Mouse (Mus musculus): ENCODE results near the gene Mcm10. TPM values are rescaled to one million over a fixed set of nuclear protein-coding genes. Genes with fewer than 3 reads are reported as not detected.

The Mcm10 gene
- polyA plus RNA-seq, 1 experiment from 2014 or later, result 52.3 TPM

- Histone ChIP-seq H3K27ac (ENCODE audit: low read depth) (no peak overlapping the region), H3K36me3 (ENCODE audit: insufficient read depth) (no peaks in the 10 kb centered on the region), H3K9me3 (ENCODE audit: low read depth, low read length) (no peaks in the 10 kb centered on the region), H3K4me3 (ENCODE audit: low read depth, low read length) (no peak overlapping the region), H3K9ac (no peak overlapping the region), H3K4me1 (ENCODE audit: insufficient read depth) (no peaks in the 10 kb centered on the region; the same call in 1 of the 2 replicates), H3K4me2 (no peak overlapping the region), H3K27me3 (ENCODE audit: insufficient read depth, low read length) (no peaks in the 10 kb centered on the region)
- WGBS, result 74% methylated on average over 7 of the region's 7 CpGs
- DNase-seq (no peak), ATAC-seq (ENCODE audit: insufficient read depth) (no peak)
- no peak for TF ChIP-seq CTCF (IDR thresholded peaks at IDR 0.05; ENCODE audit: low read depth)
Observed at GRCm38 (mm10) chr2:5031215-5031614, 18.6 kb upstream of the Mcm10 start.

- TF ChIP-seq CTCF (IDR thresholded peaks at IDR 0.05; ENCODE audit: low read depth), result no peak
- Histone ChIP-seq H3K9me3 (ENCODE audit: low read depth, low read length) (no peaks in the 10 kb centered on the region), H3K4me3 (ENCODE audit: low read depth, low read length) (no peak overlapping the region), H3K27me3 (ENCODE audit: insufficient read depth, low read length) (no peaks in the 10 kb centered on the region), H3K4me1 (ENCODE audit: insufficient read depth) (no peaks in the 10 kb centered on the region), H3K27ac (ENCODE audit: low read depth) (no peak overlapping the region), H3K9ac (no peak overlapping the region), H3K36me3 (ENCODE audit: insufficient read depth) (no peaks in the 10 kb centered on the region), H3K4me2 (no peak overlapping the region)
- 87% methylated on average over 4 of the region's 4 CpGs for WGBS
- DNase-seq (no peak), ATAC-seq (ENCODE audit: insufficient read depth) (no peak)
Observed at GRCm38 (mm10) chr2:5029808-5030207, 17.2 kb upstream of the Mcm10 start.

- no peak for ATAC-seq (ENCODE audit: insufficient read depth)
- Histone ChIP-seq H3K4me1 (ENCODE audit: insufficient read depth) (no peaks in the 10 kb centered on the region), H3K27me3 (ENCODE audit: insufficient read depth, low read length) (no peaks in the 10 kb centered on the region), H3K9me3 (ENCODE audit: low read depth, low read length) (no peaks in the 10 kb centered on the region), H3K4me2 (no peak overlapping the region), H3K27ac (ENCODE audit: low read depth) (no peak overlapping the region), H3K9ac (no peak overlapping the region), H3K4me3 (ENCODE audit: low read depth, low read length) (no peak overlapping the region), H3K36me3 (ENCODE audit: insufficient read depth) (no peaks in the 10 kb centered on the region)
- no peak for DNase-seq
- no peak for TF ChIP-seq CTCF (IDR thresholded peaks at IDR 0.05; ENCODE audit: low read depth)
- 75% methylated on average over 7 of the region's 7 CpGs for WGBS
Observed at GRCm38 (mm10) chr2:5028047-5028446, 15.5 kb upstream of the Mcm10 start.

GRCm38 (mm10) chr2:5027057-5027456 lies 14.5 kb upstream of the Mcm10 start:
- DNase-seq (no peak), ATAC-seq (ENCODE audit: insufficient read depth) (no peak)
- WGBS, result 72% methylated on average over 6 of the region's 6 CpGs
- H3K4me2 ChIP-seq, result no peak overlapping the region
- H3K9me3 ChIP-seq (ENCODE audit: low read depth, low read length), result no peaks in the 10 kb centered on the region
- H3K27me3 ChIP-seq (ENCODE audit: insufficient read depth, low read length), result no peaks in the 10 kb centered on the region
- no peak overlapping the region for H3K4me3 ChIP-seq (ENCODE audit: low read depth, low read length)
- no peaks in the 10 kb centered on the region for H3K4me1 ChIP-seq (ENCODE audit: insufficient read depth)
- no peaks in the 10 kb centered on the region for H3K36me3 ChIP-seq (ENCODE audit: insufficient read depth)
- H3K9ac ChIP-seq, result no peak overlapping the region
- H3K27ac ChIP-seq (ENCODE audit: low read depth), result no peak overlapping the region
- TF ChIP-seq CTCF (IDR thresholded peaks at IDR 0.05; ENCODE audit: low read depth), result no peak

- Histone ChIP-seq H3K4me1 (ENCODE audit: insufficient read depth) (no peaks in the 10 kb centered on the region), H3K9me3 (ENCODE audit: low read depth, low read length) (no peaks in the 10 kb centered on the region), H3K4me2 (no peak overlapping the region), H3K4me3 (ENCODE audit: low read depth, low read length) (no peak overlapping the region), H3K27ac (ENCODE audit: low read depth) (no peak overlapping the region), H3K27me3 (ENCODE audit: insufficient read depth, low read length) (no peaks in the 10 kb centered on the region), H3K9ac (no peak overlapping the region), H3K36me3 (ENCODE audit: insufficient read depth) (no peaks in the 10 kb centered on the region)
- ATAC-seq (ENCODE audit: insufficient read depth), result no peak
- DNase-seq, result peak; percentile 30
- WGBS, result 40% methylated on average over 3 of the region's 4 CpGs
- peak; percentile 45 for TF ChIP-seq CTCF (IDR thresholded peaks at IDR 0.05; ENCODE audit: low read depth)
Observed at GRCm38 (mm10) chr2:5025162-5025733, 12.7 kb upstream of the Mcm10 start.

GRCm38 (mm10) chr2:5023699-5024399 lies 11.3 kb upstream of the Mcm10 start:
- Histone ChIP-seq H3K9ac (no peak overlapping the region), H3K36me3 (ENCODE audit: insufficient read depth) (no peaks in the 10 kb centered on the region), H3K27ac (ENCODE audit: low read depth) (peak overlapping the region; percentile 60; the same call in 1 of the 2 replicates), H3K4me3 (ENCODE audit: low read depth, low read length) (no peak overlapping the region), H3K4me2 (peak overlapping the region; percentile 29; the same call in 1 of the 2 replicates), H3K27me3 (ENCODE audit: insufficient read depth, low read length) (no peaks in the 10 kb centered on the region), H3K9me3 (ENCODE audit: low read depth, low read length) (no peaks in the 10 kb centered on the region), H3K4me1 (ENCODE audit: insufficient read depth) (no peaks in the 10 kb centered on the region)
- WGBS, result 53% methylated on average over 14 of the region's 14 CpGs
- DNase-seq (peak; percentile 52), ATAC-seq (ENCODE audit: insufficient read depth) (peak; percentile 71; the same call in 1 of the 2 replicates)
- no peak for TF ChIP-seq CTCF (IDR thresholded peaks at IDR 0.05; ENCODE audit: low read depth)

GRCm38 (mm10) chr2:5023275-5023674 lies 10.7 kb upstream of the Mcm10 start:
- Histone ChIP-seq H3K27ac (ENCODE audit: low read depth) (no peak overlapping the region), H3K36me3 (ENCODE audit: insufficient read depth) (no peaks in the 10 kb centered on the region), H3K4me1 (ENCODE audit: insufficient read depth) (no peaks in the 10 kb centered on the region), H3K27me3 (ENCODE audit: insufficient read depth, low read length) (no peaks in the 10 kb centered on the region), H3K4me3 (ENCODE audit: low read depth, low read length) (no peak overlapping the region), H3K9ac (no peak overlapping the region), H3K4me2 (no peak overlapping the region), H3K9me3 (ENCODE audit: low read depth, low read length) (no peaks in the 10 kb centered on the region)
- no peak for TF ChIP-seq CTCF (IDR thresholded peaks at IDR 0.05; ENCODE audit: low read depth)
- DNase-seq, result no peak
- no peak for ATAC-seq (ENCODE audit: insufficient read depth)
- WGBS, result 60% methylated on average over 2 of the region's 2 CpGs

All from lung, embryonic 14.5 days (tissue).